Mouse (Mus musculus) kidney, postnatal 0 days (tissue): ENCODE results near the gene Gripap1. TPM values are rescaled to one million over a fixed set of nuclear protein-coding genes. Genes with fewer than 3 reads are reported as not detected.
"Not testable (repeated sequence)": the region's sequence is repeated elsewhere in the genome, so short reads cannot be mapped to it uniquely, and the experiment has no call there.

Source experiments
- ATAC-seq: fragments of 200-750 bp; cut with Nextera tagmentation; replicated peaks from 2 replicates; pipeline ENCODE4 v1.8.0; 2017; ENCODE audit warnings: low read depth, moderate number of reproducible peaks, moderate TSS enrichment, moderate library complexity; ENCODE audit not compliant: low FRiP score
- DNase-seq: peaks from one replicate; pipeline ENCODE4 v3.0.0-alpha.2; 2016; ENCODE audit warnings: low spot score
- H3K27ac ChIP-seq: fragments of 300-500 bp; sonication (generic); 2 replicates; pipeline ENCODE4 v1.5.1; 2014; ENCODE audit warnings: mild to moderate bottlenecking
- H3K27me3 ChIP-seq: fragments of 300-500 bp; sonication (generic); 2 replicates; pipeline ENCODE4 v1.6.1; 2014; ENCODE audit warnings: low read length, mixed read lengths; ENCODE audit not compliant: insufficient read depth
- H3K36me3 ChIP-seq: fragments of 300-500 bp; sonication (generic); 2 replicates; pipeline ENCODE4 v1.6.1; 2014; ENCODE audit warnings: low read length, mixed read lengths; ENCODE audit not compliant: insufficient read depth
- H3K4me1 ChIP-seq: fragments of 300-500 bp; sonication (generic); replicated peaks from 2 replicates; pipeline ENCODE4 v1.6.1; 2014; ENCODE audit warnings: antibody characterized with exemption, low read length, mixed read lengths; ENCODE audit not compliant: insufficient read depth
- H3K4me2 ChIP-seq: fragments of 300-500 bp; sonication (generic); 2 replicates; pipeline ENCODE4 v1.6.1; 2014; ENCODE audit warnings: mild to moderate bottlenecking, low read length, moderate library complexity, mixed read lengths
- H3K4me3 ChIP-seq: fragments of 300-500 bp; sonication (generic); replicated peaks from 2 replicates; pipeline ENCODE4 v1.5.1; 2014; ENCODE audit warnings: low read depth, low read length
- H3K9ac ChIP-seq: fragments of 300-500 bp; sonication (generic); 2 replicates; pipeline ENCODE4 v1.6.1; 2014; ENCODE audit warnings: low read depth, low read length
- H3K9me3 ChIP-seq: fragments of 300-500 bp; sonication (generic); replicated peaks from 2 replicates; pipeline ENCODE4 v1.6.1; 2016; ENCODE audit warnings: low read length, inconsistent platforms, mixed read lengths
- CTCF ChIP-seq: IDR thresholded peaks from 2 replicates; pipeline ENCODE4 v1.5.1; 2016; ENCODE audit warnings: antibody characterized with exemption, low read depth, mild to moderate bottlenecking, moderate library complexity
- WGBS: fragments of 180-500 bp; shearing (Covaris S2); extraction: QIAGEN DNeasy Blood & Tissue Kit; methylation state at CpG from one replicate; pipeline ENCODE4 v1.1.7; 2014; 5-methylcytosine and 5-hydroxymethylcytosine counted together
- polyA plus RNA-seq: library from polyadenylated mRNA; unstranded; fragments of >200 nt; fragmentation: Nextera tagmentation; extraction: Ambion mirVana; gene quantifications from 2 replicates; pipeline ENCODE4 v1.2.1, GENCODE M21; 2015

Gene Gripap1
- polyA plus RNA-seq, 1 experiment from 2014 or later: 30.1 TPM

DNA sequence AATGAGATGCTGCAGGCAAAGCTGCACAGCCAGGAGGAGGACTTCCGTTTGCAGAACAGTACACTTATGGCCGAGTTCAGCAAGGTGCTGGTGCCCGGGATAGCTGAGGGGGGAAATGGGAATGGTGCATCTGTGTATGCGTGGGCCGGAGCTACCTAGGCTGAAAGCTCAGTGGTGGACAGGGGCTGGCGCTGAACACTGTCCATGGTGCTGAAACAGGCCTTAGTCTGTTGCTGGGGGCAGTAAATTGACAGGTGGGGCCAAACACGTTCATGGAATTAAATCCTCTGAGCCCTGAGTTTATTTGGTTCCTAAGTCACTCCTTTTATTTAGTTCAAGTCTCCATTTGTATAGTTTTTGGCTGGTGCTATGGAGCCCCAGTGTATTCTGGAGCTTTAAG, 5.5 kb downstream of the Gripap1 start:
- DNase-seq: peak; percentile 20
- H3K4me2 ChIP-seq: no peak overlapping the region
- 33% methylated on average over 7 of the region's 7 CpGs for WGBS

DNA sequence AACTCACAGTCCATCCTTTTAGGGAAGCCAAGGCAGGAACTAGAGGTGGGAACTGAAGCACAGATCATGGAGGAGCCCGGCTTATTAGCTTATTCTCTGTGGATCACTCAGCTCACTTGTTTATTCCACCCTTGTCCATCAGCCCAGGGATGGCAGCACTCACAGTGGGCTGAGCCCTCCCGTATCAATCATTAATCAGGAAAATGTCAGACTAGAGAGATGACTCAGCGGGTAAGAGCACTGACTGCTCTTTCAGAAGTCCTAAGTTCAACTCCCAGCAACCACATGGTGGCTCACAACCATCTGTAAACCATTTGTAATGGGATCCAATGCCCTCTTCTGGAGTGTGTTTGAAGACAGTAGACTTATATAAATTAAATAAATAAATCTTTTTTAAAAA, 7.8 kb downstream of the Gripap1 start:
- H3K9ac ChIP-seq: no peak overlapping the region
- ATAC-seq: peak; percentile 54; the same call in 1 of the 2 replicates

More for the DNA sequence above, 5.5 kb downstream of the Gripap1 start:
- no peaks in the 10 kb centered on the region for H3K36me3 ChIP-seq
- H3K9ac ChIP-seq: no peak overlapping the region
- TF ChIP-seq CTCF: no peak
- no peaks in the 10 kb centered on the region for H3K9me3 ChIP-seq
- H3K27me3 ChIP-seq: no peaks in the 10 kb centered on the region
- no peak overlapping the region for H3K4me3 ChIP-seq
- H3K4me1 ChIP-seq: no peaks in the 10 kb centered on the region
- no peak overlapping the region for H3K27ac ChIP-seq
- no peak; the same call in 1 of the 2 replicates for ATAC-seq

GRCm38 (mm10) chrX:7802157-7802556, 12.6 kb downstream of the Gripap1 start:
- H3K36me3 ChIP-seq, H3K27ac ChIP-seq, H3K4me1 ChIP-seq, H3K9ac ChIP-seq, H3K9me3 ChIP-seq, H3K4me2 ChIP-seq, DNase-seq, ATAC-seq, H3K4me3 ChIP-seq, H3K27me3 ChIP-seq: not testable (repeated sequence)
- WGBS: 89% methylated on average over 2 of the region's 2 CpGs

More for the DNA sequence above, 7.8 kb downstream of the Gripap1 start:
- H3K4me1 ChIP-seq: no peaks in the 10 kb centered on the region
- no peak for TF ChIP-seq CTCF
- no peaks in the 10 kb centered on the region for H3K27me3 ChIP-seq
- no peak overlapping the region for H3K27ac ChIP-seq
- WGBS: 77% methylated on average over 3 of the region's 3 CpGs
- H3K4me2 ChIP-seq: no peak overlapping the region
- peak; percentile 2 for DNase-seq
- H3K9me3 ChIP-seq: no peaks in the 10 kb centered on the region
- no peak overlapping the region for H3K4me3 ChIP-seq
- H3K36me3 ChIP-seq: 0 out of 2 replicates have a peak, but pooled peaks cover 5% of the 10 kb centered on the region

- not testable (repeated sequence) for H3K4me3 ChIP-seq, H3K27me3 ChIP-seq, H3K9me3 ChIP-seq, H3K4me2 ChIP-seq, H3K4me1 ChIP-seq, ATAC-seq, H3K27ac ChIP-seq, H3K9ac ChIP-seq, H3K36me3 ChIP-seq
- peak; percentile 51; the same call in 1 of the 2 replicates for TF ChIP-seq CTCF
- 59% methylated on average over 8 of the region's 8 CpGs for WGBS
- DNase-seq: peak; percentile 16
Measured at GRCm38 (mm10) chrX:7815016-7815415, 25.5 kb downstream of the Gripap1 start.

DNA sequence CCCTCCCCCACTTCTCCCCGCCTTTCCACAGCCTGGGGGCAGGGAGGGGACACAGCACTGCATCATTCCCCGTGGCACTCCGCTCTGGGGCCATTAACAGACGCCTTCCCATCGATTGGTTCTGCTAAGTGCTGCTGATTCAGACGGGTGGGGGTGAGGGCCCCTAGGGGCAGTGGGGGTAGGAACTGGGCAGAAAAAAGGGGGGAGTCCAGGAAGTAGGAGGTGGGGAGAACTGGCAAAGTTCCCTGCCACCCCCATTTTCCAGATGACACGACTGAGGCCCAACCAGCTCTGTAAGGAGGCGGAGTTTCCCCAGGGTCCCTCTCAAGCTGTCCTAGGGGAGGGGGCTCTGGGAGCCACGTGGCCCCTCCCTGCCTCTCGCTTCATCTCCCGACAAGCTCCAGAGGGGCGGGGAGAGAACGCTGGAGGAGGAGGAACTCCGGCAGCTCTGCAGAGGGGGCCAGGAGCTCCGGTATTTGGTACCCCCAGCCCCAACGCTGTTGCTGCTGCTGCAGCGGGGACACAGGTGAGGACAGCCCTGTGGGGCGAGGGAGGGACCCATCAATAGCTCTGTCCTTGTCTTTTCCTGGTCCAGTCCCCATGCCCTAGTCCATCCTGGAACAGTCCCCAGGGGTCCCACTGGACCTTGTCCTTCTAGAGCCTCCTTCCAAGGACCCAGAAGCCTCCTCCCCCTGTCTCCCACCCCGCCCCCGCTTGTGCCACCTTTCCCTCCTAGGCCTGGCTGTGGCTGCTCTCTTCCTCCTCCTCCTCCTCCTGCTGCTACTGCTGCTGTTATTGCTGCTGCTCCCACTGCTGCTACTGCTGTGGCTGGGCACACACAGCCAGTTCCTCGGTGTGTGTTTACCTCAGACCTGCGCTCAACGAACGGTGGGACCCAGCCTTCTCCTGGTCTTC, 32.6 kb downstream of the Gripap1 start, which contains the start of gene Kcnd1:
Gene Kcnd1, plus strand, starts transcription at position 425 of the 915 bp plus-strand sequence.
- Histone ChIP-seq H3K27me3 (no peaks in the 10 kb centered on the region), H3K36me3 (no peaks in the 10 kb centered on the region), H3K9ac (peak within 1 kb of the TSS; percentile 37; the same call in 1 of the 2 replicates), H3K4me1 (no peaks in the 10 kb centered on the region), H3K4me2 (peak within 1 kb of the TSS; percentile 60), H3K27ac (no peak within 1 kb of the TSS), H3K9me3 (no peaks in the 10 kb centered on the region), H3K4me3 (peak within 1 kb of the TSS; percentile 33)
- peak; percentile 75; the same call in 1 of the 2 replicates for ATAC-seq
- DNase-seq: peak; percentile 35
- TF ChIP-seq CTCF: no peak
- 31% methylated on average over 23 of the region's 24 CpGs for WGBS

- no peaks in the 10 kb centered on the region for H3K27me3 ChIP-seq
- ATAC-seq: no peak
- H3K4me2 ChIP-seq: no peak overlapping the region
- H3K4me3 ChIP-seq: no peak overlapping the region
- H3K9me3 ChIP-seq: no peaks in the 10 kb centered on the region
- H3K9ac ChIP-seq: no peak overlapping the region
- DNase-seq: no peak
- no peaks in the 10 kb centered on the region for H3K36me3 ChIP-seq
- TF ChIP-seq CTCF: no peak
- no peak overlapping the region for H3K27ac ChIP-seq
- WGBS: 89% methylated on average over 1 of the region's 1 CpGs
- H3K4me1 ChIP-seq: no peaks in the 10 kb centered on the region
Measured at GRCm38 (mm10) chrX:7837146-7837545, 47.6 kb downstream of the Gripap1 start.
